Mouse (Mus musculus) liver, adult 2 months (tissue): ENCODE data around the gene Gdpd4.

Experiments used
- CTCF ChIP-seq: fragments of 200-500 bp; IDR thresholded peaks from 2 replicates; pipeline ENCODE4 v1.5.1; 2011; ENCODE audit warnings: low read depth, low read length, control low read depth
- POLR2A ChIP-seq: fragments of 200-500 bp; IDR thresholded peaks from 2 replicates; pipeline ENCODE4 v1.6.1; 2011; ENCODE audit warnings: low read length, control low read depth; ENCODE audit not compliant: insufficient read depth; ENCODE audit errors: extremely low read depth

- TF ChIP-seq CTCF (no peak), POLR2A (no peak)
Observed at GRCm38 (mm10) chr7:98085314-98085713, 165.6 kb downstream of the Gdpd4 start.
